Mouse (Mus musculus) heart, embryonic 14.5 days (tissue): ENCODE measurements around the gene C7. TPM values are rescaled to one million over a fixed set of nuclear protein-coding genes. Genes with fewer than 3 reads are reported as not detected.

Experiments used
- polyA plus RNA-seq: library from polyadenylated mRNA; unstranded; fragments of >200 nt; fragmentation: Nextera tagmentation; extraction: Ambion mirVana; gene quantifications from 2 replicates; pipeline ENCODE4 v1.2.1, GENCODE M21; 2014

C7 gene
- polyA plus RNA-seq, 1 experiment from 2014 or later: 0.12 TPM

Other genes starting within 250 kb of the C7 start
- gene Mroh2b, start 165.0 kb downstream of the C7 start, polyA plus RNA-seq: not detected in 2 replicates
- 1.9 and 3.6 TPM in 2 replicates for gene Card6, start 44.8 kb upstream of the C7 start, polyA plus RNA-seq
- 480 and 512 TPM in 2 replicates for gene Rpl37, start 52.9 kb upstream of the C7 start, polyA plus RNA-seq
- 20.9 and 21.3 TPM in 2 replicates for gene Prkaa1, start 80.1 kb upstream of the C7 start, polyA plus RNA-seq
- 36.8 and 39.7 TPM in 2 replicates for gene Ttc33, start 121.8 kb upstream of the C7 start, polyA plus RNA-seq
- 3.3 and 4.1 TPM in 2 replicates for gene Ptger4, start 180.4 kb upstream of the C7 start, polyA plus RNA-seq